8 mouse cellular contexts compared by ENCODE assay signal in the genomic region with DNA sequence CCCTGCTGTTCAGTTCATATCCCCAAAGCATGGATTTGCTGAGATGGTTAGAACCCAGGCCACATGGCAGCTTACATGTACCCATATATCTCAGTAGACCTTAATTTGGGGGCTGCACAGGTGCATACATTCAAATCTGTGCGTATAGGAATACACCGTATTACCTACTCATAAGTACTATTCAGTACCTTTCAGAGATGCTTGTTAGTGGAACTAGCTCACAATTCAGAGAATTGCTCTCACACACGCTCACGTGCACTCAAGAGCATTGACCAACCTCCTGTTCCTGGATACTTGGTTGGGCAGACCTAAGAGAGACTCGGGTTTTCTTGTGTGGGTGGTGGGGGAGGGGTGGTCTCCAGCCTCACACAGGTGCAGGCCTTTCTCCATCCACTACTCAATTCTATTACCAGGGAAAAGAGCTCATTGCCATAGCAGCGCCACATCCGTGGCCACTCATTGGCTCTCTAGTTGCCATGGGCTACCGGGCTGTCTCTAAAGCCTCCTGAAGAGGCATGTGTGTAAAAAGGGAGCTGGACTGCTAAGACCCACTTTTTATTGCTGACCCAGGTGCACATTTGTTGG.
DNase-seq lines count a peak whose midpoint lies in the region; ATAC-seq and TF ChIP-seq lines count a peak whose summit lies in the region.

No protein-coding gene starts in this region.

- ATAC-seq in hindbrain, embryonic 14.5 days (ENCODE audit: low FRiP score): peak; percentile 77
- ATAC-seq in limb, embryonic 13.5 days (ENCODE audit: low FRiP score, low read depth): no peak

- peak overlapping the region; percentile 78 for H3K4me2 ChIP-seq in hindbrain, embryonic 14.5 days (replicated peaks)
- H3K4me2 ChIP-seq in limb, embryonic 13.5 days (replicated peaks): peak overlapping the region; percentile 86

- peak overlapping the region; percentile 53 for H3K4me3 ChIP-seq in cortical plate, adult 2 months (ENCODE audit: insufficient read depth, low read length)
- H3K4me3 ChIP-seq in hindbrain, embryonic 14.5 days (replicated peaks; ENCODE audit: low read length): peak overlapping the region; percentile 87
- peak overlapping the region; percentile 76 for H3K4me3 ChIP-seq in limb, embryonic 13.5 days

- peak; percentile 26; the same call in 1 of the 2 replicates for TF ChIP-seq POLR2A in cortical plate, adult 2 months (IDR thresholded peaks at IDR 0.05; ENCODE audit: extremely low read depth, insufficient read depth, low read length)

- TF ChIP-seq CTCF in cortical plate, adult 2 months (IDR thresholded peaks at IDR 0.05; ENCODE audit: extremely low read depth, insufficient read depth, low read length): no peak

- H3K27me3 ChIP-seq in hindbrain, embryonic 14.5 days (ENCODE audit: control insufficient read depth, insufficient read depth, low read length): 0 out of 2 replicates have a peak, but pooled peaks cover 5% of the 10 kb centered on the region
- H3K27me3 ChIP-seq in limb, embryonic 13.5 days: peaks cover 48% of the 10 kb centered on the region

- peak overlapping the region; percentile 54 for H3K27ac ChIP-seq in cortical plate, adult 2 months (ENCODE audit: insufficient read depth, low read length)
- peak overlapping the region; percentile 93 for H3K27ac ChIP-seq in hindbrain, embryonic 14.5 days
- H3K27ac ChIP-seq in limb, embryonic 13.5 days: no peak overlapping the region

- H3K9me3 ChIP-seq in hindbrain, embryonic 14.5 days (ENCODE audit: control insufficient read depth, low read length): no peaks in the 10 kb centered on the region
- H3K9me3 ChIP-seq in limb, embryonic 13.5 days: no peaks in the 10 kb centered on the region

- DNase-seq in ES-CJ7 (ENCODE audit: low read depth, low spot score): peak; percentile 19
- peak; percentile 62 for DNase-seq in hindbrain, embryonic 14.5 days (ENCODE audit: low spot score)
- DNase-seq in right cerebral cortex, postnatal 4 days: peak; percentile 63
- no peak for DNase-seq in gastrocnemius, postnatal 14 days
- DNase-seq in adrenal gland, postnatal 14 days: no peak
- DNase-seq in urinary bladder, postnatal 10 days (ENCODE audit: low spot score): no peak

- no peaks in the 10 kb centered on the region for H3K36me3 ChIP-seq in hindbrain, embryonic 14.5 days (replicated peaks; ENCODE audit: control insufficient read depth, insufficient read depth)
- H3K36me3 ChIP-seq in limb, embryonic 13.5 days: no peaks in the 10 kb centered on the region

- H3K9ac ChIP-seq in hindbrain, embryonic 14.5 days: peak overlapping the region; percentile 94
- peak overlapping the region; percentile 81 for H3K9ac ChIP-seq in limb, embryonic 13.5 days

- WGBS in hindbrain, embryonic 14.5 days: 20% methylated on average over 8 of the region's 8 CpGs
- WGBS in limb, embryonic 13.5 days: 49% methylated on average over 8 of the region's 8 CpGs

- intact Hi-C loops in gastrocnemius, postnatal 14 days (cut with DNase I; ENCODE audit: low total_unique reads): no loop called here

- peaks cover 11% of the 10 kb centered on the region for H3K4me1 ChIP-seq in cortical plate, adult 2 months (ENCODE audit: control insufficient read depth, insufficient read depth, low read length)
- peaks cover 40% of the 10 kb centered on the region for H3K4me1 ChIP-seq in hindbrain, embryonic 14.5 days (replicated peaks; ENCODE audit: control insufficient read depth, insufficient read depth, low read length)
- H3K4me1 ChIP-seq in limb, embryonic 13.5 days: peaks cover 9% of the 10 kb centered on the region; the same call in 1 of the 2 replicates

Comparison
In these comparisons a context has a peak if more than half of its experiments do, and no peak if none do; other contexts are left out.
1. DNase-seq: peak in ES-CJ7 (single experiment), hindbrain, embryonic 14.5 days (single experiment) and right cerebral cortex, postnatal 4 days (single experiment); none in gastrocnemius, postnatal 14 days (single experiment), adrenal gland, postnatal 14 days (single experiment) and urinary bladder, postnatal 10 days (single experiment).
2. Peak in every context shown above with its lines, with median percentiles within 50 percentile points of each other: H3K4me3 ChIP-seq.